Mouse (Mus musculus) testis, adult 2 months (tissue): Measurements from ENCODE around the gene Casz1.

ENCODE experiments used
- CTCF ChIP-seq: fragments of 200-500 bp; IDR thresholded peaks from 2 replicates; pipeline ENCODE4 v1.5.1; 2012; ENCODE audit warnings: low read depth, mild to moderate bottlenecking, inconsistent platforms, low read length, moderate library complexity; ENCODE audit not compliant: control insufficient read depth, insufficient read depth, insufficient replicate concordance
- POLR2A ChIP-seq: fragments of 200-500 bp; IDR thresholded peaks from 2 replicates; pipeline ENCODE4 v1.6.1; 2012; ENCODE audit warnings: low read depth, mild to moderate bottlenecking, inconsistent platforms, low read length, moderate library complexity; ENCODE audit not compliant: control insufficient read depth

DNA sequence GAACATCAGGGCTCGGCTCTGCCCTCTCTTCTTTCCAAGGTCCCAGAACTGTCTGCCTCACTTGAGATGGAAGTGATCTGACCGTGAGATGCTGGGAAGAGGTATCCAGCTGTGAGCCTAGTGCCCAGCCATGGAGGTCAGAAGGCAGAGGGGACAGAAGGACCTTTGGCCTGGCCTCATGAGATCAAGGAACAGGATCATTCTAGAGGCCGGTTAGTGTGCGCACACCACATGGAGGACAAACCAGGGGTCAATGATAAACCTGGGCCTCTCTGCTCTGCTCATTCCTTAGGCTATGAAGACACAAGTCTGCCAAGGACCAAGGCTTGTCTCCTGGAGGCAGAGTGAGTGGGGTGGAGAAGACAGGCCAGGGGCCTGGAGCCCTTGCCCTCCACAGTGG, 166.5 kb downstream of the Casz1 start:
- TF ChIP-seq CTCF: no peak
- TF ChIP-seq POLR2A: no peak
